Mouse (Mus musculus): ENCODE data around the gene Accsl. TPM values are rescaled to one million over a fixed set of nuclear protein-coding genes. Genes with fewer than 3 reads are reported as not detected.

Accsl gene
- total and polyA plus RNA-seq, 2 experiments from 2014 or later = 0.51 TPM; not detected in 1

GRCm38 (mm10) chr2:93851303-93851702, 17.7 kb downstream of the Accsl start:
- no peak for TF ChIP-seq CTCF (IDR thresholded peaks at IDR 0.05)
- no peak overlapping the region for H3K9ac ChIP-seq (replicated peaks; ENCODE audit: low read length, poor library complexity, severe bottlenecking)
- no peaks in the 10 kb centered on the region for H3K27me3 ChIP-seq (ENCODE audit: insufficient read depth, low read length)
- no peak for DNase-seq (ENCODE audit: low spot score)
- no peak overlapping the region for H3K4me2 ChIP-seq (ENCODE audit: low read depth, low read length, poor library complexity, severe bottlenecking)
- no peak overlapping the region for H3K4me3 ChIP-seq (ENCODE audit: low read depth, low read length)
- 86% methylated on average over 1 of the region's 1 CpGs for WGBS
- ATAC-seq (ENCODE audit: low FRiP score) = no peak
- H3K9me3 ChIP-seq (ENCODE audit: low read length) = no peaks in the 10 kb centered on the region
- H3K4me1 ChIP-seq (ENCODE audit: insufficient read depth, low read length) = no peaks in the 10 kb centered on the region
- H3K27ac ChIP-seq (ENCODE audit: low read depth, low read length) = no peak overlapping the region
- H3K36me3 ChIP-seq (ENCODE audit: insufficient read depth, low read length) = no peaks in the 10 kb centered on the region

DNA sequence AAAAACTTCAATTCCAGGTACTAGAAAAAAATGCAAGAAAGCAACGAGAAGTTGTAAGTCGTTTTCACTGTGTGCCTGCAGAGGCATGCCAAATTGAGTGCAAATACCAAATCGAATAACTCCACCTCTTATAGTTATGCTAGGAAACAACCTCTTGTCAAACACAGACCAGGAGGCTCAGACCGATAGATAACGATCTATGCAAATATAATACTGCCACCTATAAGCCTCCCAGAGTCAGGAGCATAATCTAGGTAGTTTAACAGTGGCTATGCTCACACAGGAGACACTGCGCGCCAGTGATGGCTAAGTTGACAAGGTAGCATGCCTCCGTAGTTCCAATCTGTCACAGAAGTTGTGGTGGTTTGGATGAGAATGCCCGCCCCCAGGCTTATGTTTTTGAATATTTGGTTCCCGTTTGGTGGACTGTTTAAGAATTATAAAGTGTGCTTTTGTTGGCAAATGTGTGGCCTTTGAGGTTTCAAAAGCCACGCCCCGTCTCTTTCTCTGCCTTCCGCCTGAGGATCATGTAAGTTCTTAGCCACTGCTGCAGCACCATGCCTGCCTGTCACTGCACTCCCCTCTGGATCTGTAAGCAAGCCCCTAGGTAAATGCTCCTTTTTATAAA, 18.5 kb downstream of the Accsl start:
- Histone ChIP-seq H3K4me1 (ENCODE audit: insufficient read depth, low read length) (no peaks in the 10 kb centered on the region), H3K9ac (replicated peaks; ENCODE audit: low read length, poor library complexity, severe bottlenecking) (no peak overlapping the region), H3K4me3 (ENCODE audit: low read depth, low read length) (peak overlapping the region; percentile 57; the same call in 1 of the 2 replicates), H3K27me3 (ENCODE audit: insufficient read depth, low read length) (no peaks in the 10 kb centered on the region), H3K27ac (ENCODE audit: low read depth, low read length) (0 out of 2 replicates have a peak overlapping the region, but pooled peaks have one; percentile 75), H3K4me2 (ENCODE audit: low read depth, low read length, poor library complexity, severe bottlenecking) (peak overlapping the region; percentile 74), H3K9me3 (ENCODE audit: low read length) (no peaks in the 10 kb centered on the region), H3K36me3 (ENCODE audit: insufficient read depth, low read length) (no peaks in the 10 kb centered on the region)
- ATAC-seq (ENCODE audit: low FRiP score) (no peak), DNase-seq (ENCODE audit: low spot score) (no peak)
- no peak for TF ChIP-seq CTCF (IDR thresholded peaks at IDR 0.05)
- 41% methylated on average over 13 of the region's 13 CpGs for WGBS

- H3K9me3 ChIP-seq (ENCODE audit: low read length) = no peaks in the 10 kb centered on the region
- H3K4me3 ChIP-seq (ENCODE audit: low read depth, low read length) = peak within 1 kb of the TSS; percentile 57
- no peaks in the 10 kb centered on the region for H3K4me1 ChIP-seq (ENCODE audit: insufficient read depth, low read length)
- H3K27ac ChIP-seq (ENCODE audit: low read depth, low read length) = peak within 1 kb of the TSS; percentile 75
- no peaks in the 10 kb centered on the region for H3K27me3 ChIP-seq (ENCODE audit: insufficient read depth, low read length)
- DNase-seq (ENCODE audit: low spot score) = peak; percentile 81
- H3K4me2 ChIP-seq (ENCODE audit: low read depth, low read length, poor library complexity, severe bottlenecking) = peak within 1 kb of the TSS; percentile 74
- no peaks in the 10 kb centered on the region for H3K36me3 ChIP-seq (ENCODE audit: insufficient read depth, low read length)
- WGBS = under 1% methylated on average over 28 of the region's 28 CpGs
- peak within 1 kb of the TSS; percentile 63 for H3K9ac ChIP-seq (replicated peaks; ENCODE audit: low read length, poor library complexity, severe bottlenecking)
- peak; percentile 79 for ATAC-seq (ENCODE audit: low FRiP score)
- TF ChIP-seq CTCF (IDR thresholded peaks at IDR 0.05) = peak; percentile 69
Observed at GRCm38 (mm10) chr2:93849505-93850089, 19.4 kb downstream of the Accsl start, which contains the start of gene Accs. Gene Accs (minus strand): TSS chr2:93849943.

GRCm38 (mm10) chr2:93841349-93841748, 27.6 kb downstream of the Accsl start:
- peaks cover 10% of the 10 kb centered on the region for H3K36me3 ChIP-seq (ENCODE audit: insufficient read depth, low read length)
- H3K4me1 ChIP-seq (ENCODE audit: insufficient read depth, low read length) = no peaks in the 10 kb centered on the region
- DNase-seq (ENCODE audit: low spot score) = no peak
- no peaks in the 10 kb centered on the region for H3K27me3 ChIP-seq (ENCODE audit: insufficient read depth, low read length)
- no peak overlapping the region for H3K4me2 ChIP-seq (ENCODE audit: low read depth, low read length, poor library complexity, severe bottlenecking)
- no peak overlapping the region for H3K27ac ChIP-seq (ENCODE audit: low read depth, low read length)
- H3K4me3 ChIP-seq (ENCODE audit: low read depth, low read length) = no peak overlapping the region
- ATAC-seq (ENCODE audit: low FRiP score) = no peak
- WGBS = 99% methylated on average over 3 of the region's 3 CpGs
- no peaks in the 10 kb centered on the region for H3K9me3 ChIP-seq (ENCODE audit: low read length)
- TF ChIP-seq CTCF (IDR thresholded peaks at IDR 0.05) = no peak
- no peak overlapping the region for H3K9ac ChIP-seq (replicated peaks; ENCODE audit: low read length, poor library complexity, severe bottlenecking)

GRCm38 (mm10) chr2:93840109-93840508, 28.8 kb downstream of the Accsl start:
- 86% methylated on average over 6 of the region's 6 CpGs for WGBS

DNA sequence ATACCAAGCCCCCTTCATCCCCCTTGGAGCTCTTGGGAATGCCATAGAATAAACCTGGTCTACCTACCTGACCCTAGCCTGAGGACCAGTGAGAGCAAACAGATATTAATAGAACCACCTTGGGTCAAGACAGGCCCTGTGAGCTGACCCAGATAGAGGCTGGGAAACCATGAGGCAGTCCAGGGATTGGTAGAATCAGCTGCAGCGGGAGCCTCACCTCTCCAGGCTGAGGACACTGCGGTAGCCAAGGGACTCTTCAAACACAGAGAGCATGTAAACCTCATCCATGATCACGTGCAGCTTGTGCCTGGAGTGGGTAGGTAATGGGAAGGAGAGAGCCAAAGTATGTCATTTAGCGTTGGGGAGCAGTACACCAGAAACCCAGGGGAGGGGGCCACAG, 30.0 kb downstream of the Accsl start:
- Histone ChIP-seq H3K9me3 (ENCODE audit: low read length) (no peaks in the 10 kb centered on the region), H3K9ac (replicated peaks; ENCODE audit: low read length, poor library complexity, severe bottlenecking) (no peak overlapping the region), H3K36me3 (ENCODE audit: insufficient read depth, low read length) (peaks cover 10% of the 10 kb centered on the region), H3K27me3 (ENCODE audit: insufficient read depth, low read length) (no peaks in the 10 kb centered on the region), H3K27ac (ENCODE audit: low read depth, low read length) (no peak overlapping the region), H3K4me2 (ENCODE audit: low read depth, low read length, poor library complexity, severe bottlenecking) (no peak overlapping the region), H3K4me3 (ENCODE audit: low read depth, low read length) (no peak overlapping the region), H3K4me1 (ENCODE audit: insufficient read depth, low read length) (no peaks in the 10 kb centered on the region)
- TF ChIP-seq CTCF (IDR thresholded peaks at IDR 0.05) = no peak
- no peak for ATAC-seq (ENCODE audit: low FRiP score)
- 96% methylated on average over 4 of the region's 4 CpGs for WGBS
- DNase-seq (ENCODE audit: low spot score) = no peak

More at GRCm38 (mm10) chr2:93840109-93840508, 28.8 kb downstream of the Accsl start:
- ATAC-seq (ENCODE audit: low FRiP score) (no peak), DNase-seq (ENCODE audit: low spot score) (peak; percentile 53)
- no peaks in the 10 kb centered on the region for H3K9me3 ChIP-seq (ENCODE audit: low read length)
- H3K36me3 ChIP-seq (ENCODE audit: insufficient read depth, low read length) = peaks cover 10% of the 10 kb centered on the region
- H3K9ac ChIP-seq (replicated peaks; ENCODE audit: low read length, poor library complexity, severe bottlenecking) = no peak overlapping the region
- no peak overlapping the region for H3K4me2 ChIP-seq (ENCODE audit: low read depth, low read length, poor library complexity, severe bottlenecking)
- no peak overlapping the region for H3K27ac ChIP-seq (ENCODE audit: low read depth, low read length)
- no peak overlapping the region for H3K4me3 ChIP-seq (ENCODE audit: low read depth, low read length)
- no peaks in the 10 kb centered on the region for H3K4me1 ChIP-seq (ENCODE audit: insufficient read depth, low read length)
- peak; percentile 4; the same call in 1 of the 2 replicates for TF ChIP-seq CTCF (IDR thresholded peaks at IDR 0.05)
- no peaks in the 10 kb centered on the region for H3K27me3 ChIP-seq (ENCODE audit: insufficient read depth, low read length)

Data from midbrain, postnatal 0 days (tissue).